Mouse (Mus musculus): ENCODE data around the gene Reg3d. TPM values are rescaled to one million over a fixed set of nuclear protein-coding genes. Genes with fewer than 3 reads are reported as not detected.
A peak's percentile ranks its signal among the peaks of the same experiment; 100 is the strongest.
"Not testable (repeated sequence)": the region's sequence is repeated elsewhere in the genome, so short reads cannot be mapped to it uniquely, and the experiment has no call there.

The Reg3d gene
- not detected for total RNA-seq (2021)

DNA sequence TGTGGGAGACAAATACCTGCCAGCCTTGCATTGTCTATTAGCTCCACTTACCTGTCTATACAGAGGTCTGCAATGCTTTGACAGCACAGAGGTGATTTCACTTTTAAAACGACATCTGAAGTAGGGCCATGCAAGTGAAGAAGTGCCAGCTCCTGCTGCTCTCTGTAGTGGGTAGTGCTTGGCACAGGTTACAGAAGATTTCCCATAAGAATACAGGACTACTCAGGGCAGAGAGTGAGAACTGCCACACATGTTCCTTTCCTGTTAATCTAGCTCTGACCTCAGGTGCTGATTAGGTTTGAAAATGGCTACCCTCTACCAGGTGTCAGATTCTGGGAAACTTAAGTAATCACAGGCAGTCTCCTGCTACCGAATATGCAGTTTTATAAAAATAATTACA, at the start of gene Reg3d:
Reg3d (minus strand) TSS at position 101 of the 400 bp plus-strand sequence.
- intact Hi-C loops (cut with DNase I) = no loop called here
- no peak for DNase-seq (ENCODE audit: low spot score in 2 of 2)

GRCm38 (mm10) chr6:78425497-78425896, 46.8 kb upstream of the Reg3d start:
- DNase-seq (ENCODE audit: low spot score in 2 of 2) = no peak
- intact Hi-C loops (cut with DNase I) = no loop called here

- intact Hi-C loops (cut with DNase I); DNase-seq (ENCODE audit: low spot score in 2 of 2): not testable (repeated sequence)
Measured at GRCm38 (mm10) chr6:78422411-78422810, 43.7 kb upstream of the Reg3d start, which contains the start of gene Reg1. Gene Reg1 (plus strand): TSS chr6:78422711.

GRCm38 (mm10) chr6:78395323-78395722, 16.7 kb upstream of the Reg3d start, which contains the start of gene Reg2:
Gene Reg2 (plus strand): TSS chr6:78395623.
- DNase-seq (ENCODE audit: low spot score in 2 of 2); intact Hi-C loops (cut with DNase I): not testable (repeated sequence)

GRCm38 (mm10) chr6:78385609-78386008, 6.9 kb upstream of the Reg3d start:
- intact Hi-C loops (cut with DNase I) = no loop called here
- no peak for DNase-seq (ENCODE audit: low spot score in 2 of 2)

DNA sequence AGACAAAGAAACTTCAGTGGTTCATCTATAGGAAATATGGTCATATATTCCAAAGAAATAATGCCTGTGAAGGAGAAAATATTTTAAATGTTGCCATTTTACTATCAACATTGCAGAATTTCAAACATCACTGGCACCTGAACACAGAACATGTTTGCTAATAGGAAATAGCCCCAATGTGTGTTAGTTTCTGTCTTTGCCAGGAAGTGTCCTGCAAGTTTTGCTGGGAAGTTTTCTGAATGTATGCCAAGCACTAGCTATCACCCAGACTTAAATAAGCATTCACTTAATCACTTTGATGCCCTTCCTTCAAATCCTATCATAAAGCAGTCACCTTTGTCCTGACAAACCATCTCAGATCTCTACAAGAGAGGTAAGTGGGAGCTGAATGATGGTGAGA, 1.7 kb upstream of the Reg3d start, which contains the start of gene Reg3a:
Reg3a (plus strand) TSS at position 301 of the 400 bp plus-strand sequence.
- no peak for DNase-seq (ENCODE audit: low spot score in 2 of 2)
- intact Hi-C loops (cut with DNase I) = no loop called here

DNA sequence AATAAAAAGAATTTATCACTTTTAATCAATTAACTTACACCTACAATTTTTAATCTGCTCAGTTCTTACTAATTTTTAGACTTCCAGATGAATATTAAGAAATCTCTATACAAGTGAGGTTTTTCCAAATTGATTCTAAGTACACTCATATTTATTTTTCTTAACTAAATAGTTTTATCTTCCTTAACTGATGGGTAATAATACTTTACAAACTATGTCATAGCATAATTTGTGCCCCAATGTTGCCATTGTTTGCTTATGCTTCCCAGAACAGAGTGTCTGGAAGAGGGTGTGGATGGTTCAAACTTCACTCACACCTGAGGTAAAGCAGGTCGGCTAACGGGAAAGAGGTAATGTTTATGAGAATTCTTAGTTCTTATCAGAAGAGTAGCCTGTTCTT, 8.3 kb downstream of the Reg3d start, which contains the start of gene Reg3b:
Reg3b (plus strand) TSS at position 301 of the 400 bp plus-strand sequence.
- intact Hi-C loops (cut with DNase I) = no loop called here
- no peak for DNase-seq (ENCODE audit: low spot score in 2 of 2)

DNA sequence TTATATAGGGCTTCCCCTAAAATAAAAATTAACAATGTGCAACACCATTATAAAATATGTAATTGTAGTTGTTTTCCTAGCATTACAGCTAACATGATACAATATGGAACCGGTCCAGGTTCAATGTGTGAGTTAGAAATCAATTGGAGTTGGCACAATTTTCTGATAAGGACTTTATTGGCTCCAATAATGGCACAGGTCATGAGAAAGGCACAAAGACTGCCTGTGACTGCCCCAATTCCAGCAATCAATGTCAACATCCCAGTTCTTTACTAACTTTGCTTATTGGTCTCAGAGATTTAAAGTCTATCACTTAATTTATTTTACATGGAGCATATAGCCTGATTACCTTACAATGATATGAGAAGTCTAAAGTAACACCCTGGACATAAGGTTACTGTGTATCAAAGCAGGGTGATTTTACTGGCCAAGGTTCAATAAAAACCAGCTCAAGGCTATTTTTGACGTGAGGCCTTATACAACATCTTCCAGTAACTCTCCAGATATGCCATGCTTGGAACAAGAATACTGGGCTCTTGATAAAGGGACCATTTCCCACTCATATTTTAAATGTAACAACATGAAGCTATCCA, 16.6 kb downstream of the Reg3d start:
- intact Hi-C loops (cut with DNase I) = no loop called here
- no peak for DNase-seq (ENCODE audit: low spot score in 2 of 2)

DNA sequence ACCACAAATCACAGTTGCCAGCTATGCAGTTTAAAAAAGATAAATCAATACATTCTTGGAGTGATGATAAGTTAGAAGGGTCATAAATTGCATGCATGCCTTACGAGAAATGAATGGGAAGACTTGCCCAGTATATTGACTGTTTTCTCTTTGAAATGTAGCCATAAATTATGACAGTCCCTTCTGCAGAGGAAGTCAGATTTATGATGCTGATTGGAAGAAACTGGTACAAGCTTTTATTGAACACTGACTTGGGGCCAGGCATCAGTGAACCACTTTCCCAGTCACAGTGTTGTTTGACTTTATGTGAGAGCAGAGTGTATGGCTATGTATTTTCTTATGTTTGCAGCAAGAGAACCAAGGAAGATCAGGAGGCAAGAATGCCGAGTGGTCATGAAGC, 37.0 kb downstream of the Reg3d start:
- no peak for DNase-seq (ENCODE audit: low spot score in 2 of 2)
- intact Hi-C loops (cut with DNase I) = no loop called here

GRCm38 (mm10) chr6:78340296-78340695, 38.4 kb downstream of the Reg3d start:
- peak; percentile 7 to 22 for DNase-seq (ENCODE audit: low spot score in 2 of 2)
- intact Hi-C loops (cut with DNase I) = no loop called here

DNA sequence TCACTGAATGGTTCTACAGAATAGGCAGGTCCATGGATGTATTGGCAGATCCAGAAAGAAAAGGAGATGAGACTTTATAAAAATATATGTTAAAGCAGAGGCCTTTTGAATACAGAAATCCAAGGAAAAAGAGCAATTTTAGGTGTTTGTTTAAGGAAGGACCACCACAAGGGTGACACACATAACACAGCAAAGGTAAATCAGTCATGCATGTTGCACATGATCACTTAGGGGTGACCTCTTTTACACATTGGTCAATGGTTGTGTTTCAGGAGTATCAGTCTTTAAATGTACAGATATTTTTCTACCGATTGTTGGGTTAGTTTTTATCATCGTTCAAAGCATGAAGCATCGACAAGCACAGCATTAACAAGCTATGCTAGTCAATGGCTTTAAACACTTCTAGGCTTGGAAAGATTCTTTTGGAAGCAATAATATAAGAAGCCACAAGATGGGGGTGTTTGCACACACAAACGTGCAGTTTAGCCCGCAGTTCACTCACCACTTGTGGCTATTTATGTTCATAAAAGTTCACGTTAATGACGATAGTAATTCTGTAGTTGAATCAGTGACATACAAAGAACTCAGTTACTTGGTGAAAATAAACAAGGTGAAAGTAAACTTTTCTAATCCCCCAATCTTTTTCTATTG, 46.6 kb downstream of the Reg3d start:
- intact Hi-C loops (cut with DNase I) = loop anchor here (1.0 to 2.0 kb wide), 2 partner anchors 131 to 182 kb away; no protein-coding TSS in a partner anchor
- DNase-seq (ENCODE audit: low spot score in 2 of 2) = no peak

GRCm38 (mm10) chr6:78329166-78329565, 49.5 kb downstream of the Reg3d start:
- DNase-seq (ENCODE audit: low spot score in 2 of 2) = no peak
- intact Hi-C loops (cut with DNase I) = loop anchor here (5.0 kb wide), 1 partner anchor 682 kb away; no protein-coding TSS in a partner anchor

- no peak for DNase-seq (ENCODE audit: low spot score in 2 of 2)
- intact Hi-C loops (cut with DNase I) = loop anchor here (5.0 kb wide), 1 partner anchor 680 kb away; no protein-coding TSS in a partner anchor
Measured at GRCm38 (mm10) chr6:78327798-78328197, 50.9 kb downstream of the Reg3d start.

Other genes with a start within 250 kb of the Reg3d start
- gene Reg3b, start 8.2 kb downstream of the Reg3d start, total RNA-seq (2021) = under 1 TPM in 1 of 2 experiments, not detected in 1; 0.42 TPM
- gene Reg3a, start 1.8 kb upstream of the Reg3d start, total RNA-seq (2021) = not detected
- not detected for gene Reg2, start 16.8 kb upstream of the Reg3d start, total RNA-seq (2021)
- gene Reg1, start 43.8 kb upstream of the Reg3d start, total RNA-seq (2021) = not detected
- not detected for gene Reg3g, start 90.0 kb upstream of the Reg3d start, total RNA-seq (2021)